Mouse (Mus musculus) CD8-positive naive resting alpha-beta T cell, adult 2 months (primary cell): ENCODE measurements around the gene Fxr2.

ENCODE experiments used
- DNase-seq, 2 experiments: peaks; one replicate each; pipeline ENCODE4 v3.0.0; 2022; ENCODE audit warnings: low read depth in 2 of 2, low spot score in 2 of 2

Fxr2 gene

GRCm38 (mm10) chr11:69656617-69657461, 24.0 kb downstream of the Fxr2 start:
- DNase-seq = peak in 1 of 2 experiments; percentile 65

- no peak for DNase-seq
These were observed 24.7 kb downstream of the Fxr2 start for GRCm38 (mm10) chr11:69657462-69657881.

GRCm38 (mm10) chr11:69661221-69661881, 28.6 kb downstream of the Fxr2 start:
- DNase-seq = no peak

GRCm38 (mm10) chr11:69662213-69662966, 29.6 kb downstream of the Fxr2 start, which contains the start of gene Mpdu1:
TSS of gene Mpdu1 (minus strand) at chr11:69662642.
- peak; percentile 91 for DNase-seq

GRCm38 (mm10) chr11:69662967-69663671, 30.3 kb downstream of the Fxr2 start:
- no peak for DNase-seq

- no peak for DNase-seq
These were observed 31.0 kb downstream of the Fxr2 start for GRCm38 (mm10) chr11:69663795-69664194.

GRCm38 (mm10) chr11:69664841-69665240, 32.1 kb downstream of the Fxr2 start:
- no peak for DNase-seq

GRCm38 (mm10) chr11:69665457-69665960, 32.7 kb downstream of the Fxr2 start:
- no peak for DNase-seq

GRCm38 (mm10) chr11:69665961-69666664, 33.3 kb downstream of the Fxr2 start, which contains the start of gene Cd68:
TSS of gene Cd68 (minus strand) at chr11:69666153.
- peak in 1 of 2 experiments; percentile 32 for DNase-seq

- DNase-seq = no peak
These were observed 33.8 kb downstream of the Fxr2 start for GRCm38 (mm10) chr11:69666665-69667005.

GRCm38 (mm10) chr11:69670786-69671725, 38.3 kb downstream of the Fxr2 start:
- peak; percentile 94 to 95 for DNase-seq

GRCm38 (mm10) chr11:69671726-69672124, 38.9 kb downstream of the Fxr2 start:
- DNase-seq = no peak

GRCm38 (mm10) chr11:69672211-69672706, 39.5 kb downstream of the Fxr2 start, which contains the start of gene Eif4a1:
TSS of gene Eif4a1 (minus strand) at chr11:69672423.
- peak; percentile 98 for DNase-seq

GRCm38 (mm10) chr11:69679144-69679543, 46.4 kb downstream of the Fxr2 start:
- DNase-seq = no peak

GRCm38 (mm10) chr11:69680136-69680855, 47.5 kb downstream of the Fxr2 start:
- DNase-seq = no peak

- peak; percentile 93 to 94 for DNase-seq
These were observed 48.8 kb downstream of the Fxr2 start, which contains the start of gene Senp3 for GRCm38 (mm10) chr11:69681314-69682208. TSS of gene Senp3 (minus strand) at chr11:69682084.
